Mouse (Mus musculus): ENCODE results near the gene Stx12. TPM values are rescaled to one million over a fixed set of nuclear protein-coding genes. Genes with fewer than 3 reads are reported as not detected.
A peak's percentile ranks its signal among the peaks of the same experiment; 100 is the strongest.

The Stx12 gene
- polyA plus RNA-seq, 1 experiment from 2014 or later, result 82.3 TPM

- Histone ChIP-seq H3K4me2 (ENCODE audit: low read depth, low read length, severe bottlenecking) (peak overlapping the region; percentile 94), H3K27me3 (ENCODE audit: control insufficient read depth, insufficient read depth, low read length) (no peaks in the 10 kb centered on the region), H3K4me1 (replicated peaks; ENCODE audit: control insufficient read depth, insufficient read depth, low read length) (peaks cover 3% of the 10 kb centered on the region; the same call in 1 of the 2 replicates), H3K36me3 (ENCODE audit: control insufficient read depth, insufficient read depth, low read length) (no peaks in the 10 kb centered on the region), H3K9ac (ENCODE audit: low read length) (peak overlapping the region; percentile 92), H3K27ac (ENCODE audit: low read depth, low read length) (peak overlapping the region; percentile 50; the same call in 1 of the 2 replicates), H3K4me3 (ENCODE audit: low read depth, low read length) (peak overlapping the region; percentile 88), H3K9me3 (ENCODE audit: control insufficient read depth, low read length) (no peaks in the 10 kb centered on the region)
- no peak for DNase-seq (ENCODE audit: low spot score)
- ATAC-seq (replicated peaks; ENCODE audit: low FRiP score), result peak; percentile 74; the same call in 1 of the 2 replicates
- 4% methylated on average over 21 of the region's 21 CpGs for WGBS
These were observed 697 bp downstream of the Stx12 start for GRCm38 (mm10) chr4:132883561-132884063.

GRCm38 (mm10) chr4:132874363-132875097 is 9.8 kb downstream of the Stx12 start:
- ATAC-seq (replicated peaks; ENCODE audit: low FRiP score) (no peak), DNase-seq (ENCODE audit: low spot score) (no peak)
- H3K27me3 ChIP-seq (ENCODE audit: control insufficient read depth, insufficient read depth, low read length), result no peaks in the 10 kb centered on the region
- WGBS, result 92% methylated on average over 7 of the region's 7 CpGs
- H3K4me2 ChIP-seq (ENCODE audit: low read depth, low read length, severe bottlenecking), result no peak overlapping the region
- H3K4me3 ChIP-seq (ENCODE audit: low read depth, low read length), result no peak overlapping the region
- no peaks in the 10 kb centered on the region for H3K4me1 ChIP-seq (replicated peaks; ENCODE audit: control insufficient read depth, insufficient read depth, low read length)
- H3K27ac ChIP-seq (ENCODE audit: low read depth, low read length), result no peak overlapping the region
- no peaks in the 10 kb centered on the region; the same call in 1 of the 2 replicates for H3K36me3 ChIP-seq (ENCODE audit: control insufficient read depth, insufficient read depth, low read length)
- H3K9me3 ChIP-seq (ENCODE audit: control insufficient read depth, low read length), result no peaks in the 10 kb centered on the region
- H3K9ac ChIP-seq (ENCODE audit: low read length), result no peak overlapping the region

GRCm38 (mm10) chr4:132873481-132874362 is 10.6 kb downstream of the Stx12 start:
- Histone ChIP-seq H3K27me3 (ENCODE audit: control insufficient read depth, insufficient read depth, low read length) (no peaks in the 10 kb centered on the region), H3K36me3 (ENCODE audit: control insufficient read depth, insufficient read depth, low read length) (no peaks in the 10 kb centered on the region; the same call in 1 of the 2 replicates), H3K27ac (ENCODE audit: low read depth, low read length) (no peak overlapping the region), H3K4me1 (replicated peaks; ENCODE audit: control insufficient read depth, insufficient read depth, low read length) (no peaks in the 10 kb centered on the region), H3K9ac (ENCODE audit: low read length) (no peak overlapping the region), H3K4me2 (ENCODE audit: low read depth, low read length, severe bottlenecking) (no peak overlapping the region), H3K9me3 (ENCODE audit: control insufficient read depth, low read length) (no peaks in the 10 kb centered on the region), H3K4me3 (ENCODE audit: low read depth, low read length) (no peak overlapping the region)
- DNase-seq (ENCODE audit: low spot score) (no peak), ATAC-seq (replicated peaks; ENCODE audit: low FRiP score) (no peak)
- 89% methylated on average over 11 of the region's 11 CpGs for WGBS

DNA sequence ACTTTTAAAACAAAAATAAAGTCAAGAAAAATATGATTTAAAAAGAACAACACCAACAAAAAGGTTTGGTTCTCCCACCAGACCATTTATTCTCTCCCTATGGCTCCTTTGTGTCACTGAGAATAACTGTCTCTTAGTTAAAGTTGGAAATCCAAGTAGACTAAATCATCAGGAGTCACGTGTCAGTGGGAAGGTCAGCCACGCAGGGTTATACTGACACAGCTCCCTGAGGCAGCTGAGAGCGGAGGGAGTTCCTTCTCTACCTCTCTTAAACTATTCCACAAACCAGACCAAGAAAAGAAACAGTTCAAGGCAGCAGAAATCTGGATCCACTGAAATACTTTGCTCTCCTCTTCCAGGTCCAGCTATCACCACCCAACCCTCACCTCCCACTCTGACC is 13.2 kb downstream of the Stx12 start:
- 94% methylated on average over 3 of the region's 3 CpGs for WGBS
- no peaks in the 10 kb centered on the region for H3K9me3 ChIP-seq (ENCODE audit: control insufficient read depth, low read length)
- H3K36me3 ChIP-seq (ENCODE audit: control insufficient read depth, insufficient read depth, low read length), result no peaks in the 10 kb centered on the region; the same call in 1 of the 2 replicates
- H3K9ac ChIP-seq (ENCODE audit: low read length), result no peak overlapping the region
- H3K4me1 ChIP-seq (replicated peaks; ENCODE audit: control insufficient read depth, insufficient read depth, low read length), result no peaks in the 10 kb centered on the region
- H3K27me3 ChIP-seq (ENCODE audit: control insufficient read depth, insufficient read depth, low read length), result no peaks in the 10 kb centered on the region
- H3K27ac ChIP-seq (ENCODE audit: low read depth, low read length), result no peak overlapping the region
- no peak for ATAC-seq (replicated peaks; ENCODE audit: low FRiP score)
- no peak for DNase-seq (ENCODE audit: low spot score)
- H3K4me3 ChIP-seq (ENCODE audit: low read depth, low read length), result no peak overlapping the region
- H3K4me2 ChIP-seq (ENCODE audit: low read depth, low read length, severe bottlenecking), result no peak overlapping the region

DNA sequence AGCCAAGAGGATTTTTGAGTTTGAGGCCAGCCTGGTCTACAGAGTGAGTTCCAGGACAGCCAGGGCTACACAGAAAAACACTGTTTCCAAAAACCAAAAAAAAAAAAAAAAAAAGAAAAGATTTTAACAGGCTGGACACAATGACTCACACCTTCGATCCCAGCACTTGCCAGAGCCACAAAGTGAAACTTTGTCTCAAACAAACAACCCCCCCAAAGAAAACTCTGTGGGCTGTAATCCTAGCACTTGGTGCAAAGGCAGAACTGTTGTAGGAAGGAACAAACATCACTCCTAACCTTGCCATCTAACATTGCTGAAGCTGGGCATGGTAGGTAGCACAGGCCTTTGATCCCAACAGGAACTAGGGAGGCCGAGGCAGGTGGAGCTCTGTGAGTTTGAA is 19.5 kb downstream of the Stx12 start:
- ATAC-seq (replicated peaks; ENCODE audit: low FRiP score), result no peak
- no peak overlapping the region for H3K4me3 ChIP-seq (ENCODE audit: low read depth, low read length)
- no peaks in the 10 kb centered on the region for H3K9me3 ChIP-seq (ENCODE audit: control insufficient read depth, low read length)
- no peak overlapping the region for H3K27ac ChIP-seq (ENCODE audit: low read depth, low read length)
- H3K27me3 ChIP-seq (ENCODE audit: control insufficient read depth, insufficient read depth, low read length), result no peaks in the 10 kb centered on the region
- no peaks in the 10 kb centered on the region; the same call in 1 of the 2 replicates for H3K36me3 ChIP-seq (ENCODE audit: control insufficient read depth, insufficient read depth, low read length)
- no peak overlapping the region for H3K9ac ChIP-seq (ENCODE audit: low read length)
- WGBS, result 91% methylated on average over 2 of the region's 2 CpGs
- no peaks in the 10 kb centered on the region for H3K4me1 ChIP-seq (replicated peaks; ENCODE audit: control insufficient read depth, insufficient read depth, low read length)
- no peak for DNase-seq (ENCODE audit: low spot score)
- H3K4me2 ChIP-seq (ENCODE audit: low read depth, low read length, severe bottlenecking), result no peak overlapping the region

DNA sequence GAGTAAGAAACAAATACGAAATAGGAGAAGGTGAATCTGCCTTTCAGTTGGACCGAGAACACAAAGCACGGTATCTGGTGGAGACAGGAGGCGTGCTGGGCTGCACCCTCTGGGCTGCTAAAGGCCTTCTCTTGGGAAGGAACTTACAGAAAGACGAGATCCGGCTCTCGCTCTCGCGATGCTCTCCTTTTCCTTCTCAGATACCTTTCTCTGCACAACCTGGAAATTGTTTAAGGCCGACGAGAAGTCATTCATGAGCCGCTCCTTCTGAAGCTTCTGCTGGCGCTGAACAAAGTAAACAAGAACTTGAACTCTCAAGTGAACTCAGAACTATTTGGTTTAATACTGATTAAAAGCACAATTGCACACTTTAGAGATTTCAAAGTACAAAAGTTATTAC is 21.3 kb downstream of the Stx12 start:
- ATAC-seq (replicated peaks; ENCODE audit: low FRiP score), result no peak
- H3K9me3 ChIP-seq (ENCODE audit: control insufficient read depth, low read length), result no peaks in the 10 kb centered on the region
- H3K27me3 ChIP-seq (ENCODE audit: control insufficient read depth, insufficient read depth, low read length), result no peaks in the 10 kb centered on the region
- no peaks in the 10 kb centered on the region for H3K4me1 ChIP-seq (replicated peaks; ENCODE audit: control insufficient read depth, insufficient read depth, low read length)
- H3K27ac ChIP-seq (ENCODE audit: low read depth, low read length), result no peak overlapping the region
- no peak overlapping the region for H3K9ac ChIP-seq (ENCODE audit: low read length)
- no peak overlapping the region for H3K4me2 ChIP-seq (ENCODE audit: low read depth, low read length, severe bottlenecking)
- WGBS, result 96% methylated on average over 13 of the region's 13 CpGs
- no peak for DNase-seq (ENCODE audit: low spot score)
- H3K4me3 ChIP-seq (ENCODE audit: low read depth, low read length), result no peak overlapping the region
- no peaks in the 10 kb centered on the region; the same call in 1 of the 2 replicates for H3K36me3 ChIP-seq (ENCODE audit: control insufficient read depth, insufficient read depth, low read length)

DNA sequence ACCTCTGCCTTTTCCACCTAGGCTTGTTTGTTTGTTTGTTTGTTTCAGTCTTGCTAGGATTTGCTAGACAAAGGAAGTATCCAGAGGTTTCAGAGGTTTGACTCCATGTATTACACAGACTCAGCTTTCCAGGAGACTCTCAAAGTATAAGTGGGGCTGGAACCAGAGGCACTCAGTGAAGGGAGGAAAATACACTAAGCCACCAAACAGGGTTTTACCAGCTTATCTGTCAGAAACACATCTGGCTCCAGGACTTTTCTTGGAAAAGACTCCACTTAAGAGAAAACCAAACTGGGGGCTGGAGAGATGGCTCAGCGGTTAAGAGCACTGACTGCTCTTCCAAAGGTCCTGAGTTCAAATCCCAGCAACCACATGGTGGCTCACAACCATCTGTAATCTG is 23.4 kb downstream of the Stx12 start:
- no peaks in the 10 kb centered on the region for H3K4me1 ChIP-seq (replicated peaks; ENCODE audit: control insufficient read depth, insufficient read depth, low read length)
- no peak overlapping the region for H3K27ac ChIP-seq (ENCODE audit: low read depth, low read length)
- H3K27me3 ChIP-seq (ENCODE audit: control insufficient read depth, insufficient read depth, low read length), result no peaks in the 10 kb centered on the region
- 96% methylated on average over 1 of the region's 1 CpGs for WGBS
- DNase-seq (ENCODE audit: low spot score) (no peak), ATAC-seq (replicated peaks; ENCODE audit: low FRiP score) (no peak)
- no peak overlapping the region for H3K4me3 ChIP-seq (ENCODE audit: low read depth, low read length)
- H3K9ac ChIP-seq (ENCODE audit: low read length), result no peak overlapping the region
- H3K9me3 ChIP-seq (ENCODE audit: control insufficient read depth, low read length), result no peaks in the 10 kb centered on the region
- H3K36me3 ChIP-seq (ENCODE audit: control insufficient read depth, insufficient read depth, low read length), result no peaks in the 10 kb centered on the region; the same call in 1 of the 2 replicates
- H3K4me2 ChIP-seq (ENCODE audit: low read depth, low read length, severe bottlenecking), result no peak overlapping the region

DNA sequence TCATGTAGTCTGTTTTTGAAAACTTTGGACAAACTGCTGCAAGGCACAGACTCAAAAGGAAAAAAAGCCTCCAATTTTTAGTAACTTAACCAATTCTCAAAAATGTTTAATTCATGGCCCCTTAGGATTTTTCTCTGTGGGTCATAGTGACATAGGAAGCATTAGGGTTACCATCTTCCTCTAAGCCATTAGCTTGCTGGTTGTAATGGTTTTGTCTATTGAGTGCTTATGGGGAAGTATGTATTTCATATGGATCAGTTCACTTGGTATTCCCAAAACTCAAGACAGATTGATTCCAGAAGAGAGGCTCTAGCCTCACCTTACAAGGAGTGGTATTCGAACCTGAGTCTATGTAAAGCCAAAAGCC is 40.6 kb downstream of the Stx12 start:
- H3K4me1 ChIP-seq (replicated peaks; ENCODE audit: control insufficient read depth, insufficient read depth, low read length), result no peaks in the 10 kb centered on the region; the same call in 1 of the 2 replicates
- H3K9me3 ChIP-seq (ENCODE audit: control insufficient read depth, low read length), result no peaks in the 10 kb centered on the region
- H3K36me3 ChIP-seq (ENCODE audit: control insufficient read depth, insufficient read depth, low read length), result peaks cover 10% of the 10 kb centered on the region
- peak overlapping the region; percentile 61; the same call in 1 of the 2 replicates for H3K27ac ChIP-seq (ENCODE audit: low read depth, low read length)
- DNase-seq (ENCODE audit: low spot score) (no peak), ATAC-seq (replicated peaks; ENCODE audit: low FRiP score) (no peak)
- no peaks in the 10 kb centered on the region for H3K27me3 ChIP-seq (ENCODE audit: control insufficient read depth, insufficient read depth, low read length)
- H3K4me3 ChIP-seq (ENCODE audit: low read depth, low read length), result peak overlapping the region; percentile 83
- WGBS, result 76% methylated on average over 1 of the region's 1 CpGs
- peak overlapping the region; percentile 73; the same call in 1 of the 2 replicates for H3K4me2 ChIP-seq (ENCODE audit: low read depth, low read length, severe bottlenecking)
- H3K9ac ChIP-seq (ENCODE audit: low read length), result peak overlapping the region; percentile 94

All from forebrain, embryonic 11.5 days (tissue).